Mouse (Mus musculus) embryo, embryonic 11.5 days (tissue): ENCODE measurements around the gene Cyp2ab1.

Experiments
- DNase-seq: peaks from one replicate; pipeline ENCODE4 v3.0.0-alpha.2; 2012; ENCODE audit warnings: low read depth, low spot score

The Cyp2ab1 gene

DNA sequence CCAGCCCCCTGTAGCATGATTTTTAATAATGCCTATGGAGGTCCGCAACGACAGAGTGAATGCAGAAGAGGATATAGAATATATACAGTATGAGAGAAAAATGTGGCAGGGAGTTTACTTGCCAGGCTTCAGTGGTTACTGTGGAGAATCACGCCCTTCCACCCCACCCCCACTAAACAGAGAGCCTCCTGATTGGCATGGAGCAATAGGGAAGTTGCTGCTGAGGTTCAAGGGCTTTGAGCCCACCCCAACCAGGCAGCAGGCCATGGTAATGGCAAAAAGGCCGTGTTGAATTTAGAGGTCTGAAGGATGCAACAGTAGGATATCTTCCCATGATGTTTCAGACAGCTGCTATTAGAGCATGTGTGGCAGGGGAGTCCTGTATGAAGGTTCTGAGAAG lies 53.9 kb downstream of the Cyp2ab1 start:
- DNase-seq = no peak

DNA sequence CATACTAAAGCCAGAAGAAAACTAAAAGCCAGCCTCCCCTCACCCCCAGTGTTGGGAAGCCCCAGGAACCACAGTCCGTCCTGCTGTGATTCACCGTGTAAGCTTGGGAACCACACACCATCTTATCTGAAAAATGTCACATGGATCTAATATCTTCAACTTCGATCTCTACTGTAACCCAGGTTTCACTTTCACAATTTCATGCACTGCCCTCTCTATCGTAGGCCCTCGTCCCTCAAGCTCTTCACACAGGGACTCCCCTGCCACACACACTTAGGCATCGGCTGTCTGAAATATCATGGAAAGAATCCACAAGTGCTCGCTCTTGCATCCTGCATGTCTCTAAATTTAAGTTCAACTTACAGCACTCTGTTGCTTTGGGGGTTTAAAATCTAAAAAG lies 60.1 kb downstream of the Cyp2ab1 start:
- no peak for DNase-seq
